Mouse (Mus musculus) MEL (cell line): ENCODE measurements around the gene Rabep1. TPM values are rescaled to one million over a fixed set of nuclear protein-coding genes. Genes with fewer than 3 reads are reported as not detected.

Experiments
- DNase-seq: peaks from one replicate; pipeline ENCODE4 v3.0.0; 2011; ENCODE audit warnings: low read depth, low spot score
- H3K27ac ChIP-seq: 2 replicates; pipeline ENCODE4 v1.5.1; 2012; ENCODE audit warnings: low read depth, mild to moderate bottlenecking, control low read depth, low read length, moderate library complexity; ENCODE audit not compliant: control insufficient read depth
- H3K27me3 ChIP-seq, 2 experiments: fragments of 150-350 bp in 1 of 2; sonication (generic) in 1 of 2; 2 replicates each; pipeline ENCODE4 v1.6.1; 2012; ENCODE audit warnings: low read length in 2 of 2, mild to moderate bottlenecking in 2 of 2, improper control_type of control experiment in 1 of 2, moderate library complexity in 1 of 2; ENCODE audit not compliant: insufficient read depth in 2 of 2, control insufficient read depth in 1 of 2
- H3K36me3 ChIP-seq, 2 experiments: 2 replicates each; pipeline ENCODE4 v1.6.1; 2012 to 2014; ENCODE audit warnings: low read length in 2 of 2, improper control_type of control experiment in 1 of 2, inconsistent platforms in 1 of 2, mild to moderate bottlenecking in 1 of 2; ENCODE audit not compliant: insufficient read depth in 2 of 2, control insufficient read depth in 1 of 2
- H3K4me1 ChIP-seq, 2 experiments: fragments of 150-350 bp in 1 of 2; sonication (generic) in 1 of 2; 2 replicates each; pipeline ENCODE4 v1.6.1; 2012; ENCODE audit warnings: low read length in 2 of 2, improper control_type of control experiment in 1 of 2, mild to moderate bottlenecking in 1 of 2; ENCODE audit not compliant: insufficient read depth in 2 of 2, control insufficient read depth in 1 of 2
- H3K4me3 ChIP-seq, 2 experiments: fragments of 150-350 bp in 1 of 2; sonication (generic) in 1 of 2; 2 replicates each; pipeline ENCODE4 v1.5.1; 2012; ENCODE audit warnings: low read depth in 2 of 2, low read length in 2 of 2, mild to moderate bottlenecking in 2 of 2, moderate library complexity in 2 of 2, control low read depth in 1 of 2, improper control_type of control experiment in 1 of 2; ENCODE audit not compliant: control insufficient read depth in 1 of 2, insufficient read depth in 1 of 2
- H3K79me2 ChIP-seq: 2 replicates; pipeline ENCODE4 v1.6.1; 2012; ENCODE audit warnings: mild to moderate bottlenecking, low read length, moderate library complexity; ENCODE audit not compliant: control insufficient read depth, poor library complexity, insufficient read depth
- H3K9ac ChIP-seq: 2 replicates; pipeline ENCODE4 v1.6.1; 2012; ENCODE audit warnings: low read depth, mild to moderate bottlenecking, control low read depth, low read length, moderate library complexity; ENCODE audit not compliant: control insufficient read depth, poor library complexity, severe bottlenecking
- H3K9me3 ChIP-seq: fragments of 150-350 bp; sonication (generic); replicated peaks from 2 replicates; pipeline ENCODE4 v1.6.1; 2012; ENCODE audit warnings: mild to moderate bottlenecking, low read length, improper control_type of control experiment, moderate library complexity; ENCODE audit not compliant: insufficient read depth
- CTCF ChIP-seq, 3 experiments: IDR thresholded peaks in 2 of 3; conservative IDR thresholded peaks in 1 of 3; 2 replicates each; pipeline ENCODE4 v1.5.1; 2011 to 2012; ENCODE audit warnings: low read length in 3 of 3, low read depth in 2 of 3, mild to moderate bottlenecking in 2 of 3, improper control_type of control experiment in 1 of 3, inconsistent platforms in 1 of 3, mixed read lengths in 1 of 3, moderate library complexity in 1 of 3; ENCODE audit not compliant: control insufficient read depth in 1 of 3, insufficient read depth in 1 of 3, poor library complexity in 1 of 3, severe bottlenecking in 1 of 3
- GABPA ChIP-seq: IDR thresholded peaks from 2 replicates; pipeline ENCODE4 v1.6.1; 2012; ENCODE audit warnings: low read depth, mild to moderate bottlenecking, inconsistent platforms, low read length, improper control_type of control experiment, moderate library complexity
- GATA1 ChIP-seq: IDR thresholded peaks from 2 replicates; pipeline ENCODE4 v1.6.1; 2011; ENCODE audit warnings: low read depth, low read length, improper control_type of control experiment
- HCFC1 ChIP-seq: IDR thresholded peaks from 2 replicates; pipeline ENCODE4 v1.6.1; 2012; ENCODE audit warnings: low read depth, mild to moderate bottlenecking, inconsistent platforms, low read length, improper control_type of control experiment, moderate library complexity
- JUND ChIP-seq: IDR thresholded peaks from 2 replicates; pipeline ENCODE4 v1.6.1; 2011; ENCODE audit warnings: low read depth, mild to moderate bottlenecking, improper control_type of control experiment, low read length
- MAZ ChIP-seq: IDR thresholded peaks from 2 replicates; pipeline ENCODE4 v1.6.1; 2012; ENCODE audit warnings: low read depth, mild to moderate bottlenecking, inconsistent platforms, low read length, improper control_type of control experiment
- MYC ChIP-seq: IDR thresholded peaks from 2 replicates; pipeline ENCODE4 v1.6.1; 2011; ENCODE audit warnings: low read depth, mild to moderate bottlenecking, low read length, improper control_type of control experiment, moderate library complexity
- NELFE ChIP-seq: IDR thresholded peaks from 2 replicates; pipeline ENCODE4 v1.6.1; 2011; ENCODE audit warnings: low read depth, low read length, improper control_type of control experiment
- POLR2AphosphoS2 ChIP-seq: IDR thresholded peaks from 2 replicates; pipeline ENCODE4 v1.6.1; 2011; ENCODE audit warnings: low read length, improper control_type of control experiment
- RAD21 ChIP-seq: IDR thresholded peaks from 2 replicates; pipeline ENCODE4 v1.6.1; 2011; ENCODE audit warnings: mild to moderate bottlenecking, low read depth, low read length, improper control_type of control experiment
- SMC3 ChIP-seq: IDR thresholded peaks from 2 replicates; pipeline ENCODE4 v1.6.1; 2011; ENCODE audit warnings: low read depth, low read length, improper control_type of control experiment
- TAL1 ChIP-seq: IDR thresholded peaks from 2 replicates; pipeline ENCODE4 v1.6.1; 2012; ENCODE audit warnings: mild to moderate bottlenecking, inconsistent platforms, low read length, moderate library complexity, mixed read lengths
- TCF12 ChIP-seq: IDR thresholded peaks from 2 replicates; pipeline ENCODE4 v1.6.1; 2014; ENCODE audit warnings: low read depth, mild to moderate bottlenecking, inconsistent platforms, low read length, improper control_type of control experiment, moderate library complexity
- USF1 ChIP-seq: IDR thresholded peaks from 2 replicates; pipeline ENCODE4 v1.6.1; 2014; ENCODE audit warnings: low read depth, mild to moderate bottlenecking, inconsistent platforms, low read length, improper control_type of control experiment, moderate library complexity
- USF2 ChIP-seq, 2 experiments: IDR thresholded peaks; 2 replicates each; pipeline ENCODE4 v1.6.1; 2011 to 2012; ENCODE audit warnings: improper control_type of control experiment in 2 of 2, low read length in 2 of 2, borderline replicate concordance in 1 of 2, inconsistent platforms in 1 of 2, low read depth in 1 of 2, mild to moderate bottlenecking in 1 of 2; ENCODE audit not compliant: insufficient read depth in 1 of 2
- polyA plus RNA-seq, 2 experiments: library from polyadenylated mRNA; stranded (reverse) in 1 of 2; unstranded in 1 of 2; fragments of >175 nt in 1 of 2; fragments of >200 nt in 1 of 2; gene quantifications; 2 replicates each; pipeline versions ENCODE4 v1.2.1 to v1.2.4; 2012; ENCODE audit warnings: low replicate concordance in 2 of 2, low read depth in 1 of 2; ENCODE audit not compliant: insufficient read length in 2 of 2, insufficient read depth in 1 of 2, missing spikeins in 1 of 2
- total RNA-seq: library from RNA; depleted of rRNA; stranded (reverse); fragments of 300-350 nt; gene quantifications from 2 replicates; pipeline ENCODE4 v1.2.3, GENCODE M21; 2012

Gene Rabep1
- total and polyA plus RNA-seq, 3 experiments, result 24.2 to 72.2 (median 34.3) TPM

DNA sequence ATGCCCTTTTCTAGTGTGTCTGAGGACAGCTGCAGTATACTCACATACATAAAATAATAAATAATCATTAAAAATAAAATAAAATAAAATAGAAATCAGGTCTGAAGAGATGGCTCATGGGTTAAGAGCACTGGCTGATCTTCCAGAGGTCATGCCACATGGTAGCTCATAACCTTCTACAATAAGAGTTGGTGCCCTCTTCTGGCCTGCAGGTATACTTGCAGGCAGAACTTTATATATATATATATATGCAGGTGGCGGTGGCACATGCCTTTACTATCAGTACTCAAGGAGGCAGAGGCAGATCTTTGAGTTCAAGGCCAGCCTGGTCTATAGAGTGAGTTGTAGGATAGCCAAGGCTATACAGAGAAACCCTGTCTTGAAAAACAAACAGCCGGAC lies 18.4 kb upstream of the Rabep1 start:
- Histone ChIP-seq H3K4me1 (0 out of 4 replicates have a peak, but pooled peaks cover 0 to 3% of the 10 kb centered on the region in 2 experiments), H3K79me2 (no peaks in the 10 kb centered on the region), H3K36me3 (no peaks in the 10 kb centered on the region), H3K9me3 (no peaks in the 10 kb centered on the region), H3K9ac (no peak overlapping the region), H3K27me3 (peaks cover 13 to 15% of the 10 kb centered on the region in 2 experiments), H3K4me3 (no peak overlapping the region), H3K27ac (no peak overlapping the region)
- TF ChIP-seq TCF12 (no peak), USF1 (no peak), MYC (peak; percentile 81), USF2 (IDR thresholded peaks at IDR 0.05; ENCODE audit: borderline replicate concordance in 1 of 2, insufficient read depth in 1 of 2, low read depth in 1 of 2, low read length in 2 of 2) (no peak), SMC3 (peak; percentile 39; the same call in 1 of the 2 replicates), RAD21 (peak; percentile 18), HCFC1 (no peak), TAL1 (no peak), NELFE (no peak), CTCF (IDR thresholded peaks at IDR 0.05 in 2 of 3, conservative IDR thresholded peaks at IDR 0.05 in 1 of 3; ENCODE audit: control insufficient read depth in 1 of 3, insufficient read depth in 1 of 3, low read depth in 2 of 3, low read length in 3 of 3, poor library complexity in 1 of 3, severe bottlenecking in 1 of 3) (peak; percentile 8 to 40 (median 15); a peak in 2 of 6 replicates), GATA1 (no peak)
- peak; percentile 68 for DNase-seq

DNA sequence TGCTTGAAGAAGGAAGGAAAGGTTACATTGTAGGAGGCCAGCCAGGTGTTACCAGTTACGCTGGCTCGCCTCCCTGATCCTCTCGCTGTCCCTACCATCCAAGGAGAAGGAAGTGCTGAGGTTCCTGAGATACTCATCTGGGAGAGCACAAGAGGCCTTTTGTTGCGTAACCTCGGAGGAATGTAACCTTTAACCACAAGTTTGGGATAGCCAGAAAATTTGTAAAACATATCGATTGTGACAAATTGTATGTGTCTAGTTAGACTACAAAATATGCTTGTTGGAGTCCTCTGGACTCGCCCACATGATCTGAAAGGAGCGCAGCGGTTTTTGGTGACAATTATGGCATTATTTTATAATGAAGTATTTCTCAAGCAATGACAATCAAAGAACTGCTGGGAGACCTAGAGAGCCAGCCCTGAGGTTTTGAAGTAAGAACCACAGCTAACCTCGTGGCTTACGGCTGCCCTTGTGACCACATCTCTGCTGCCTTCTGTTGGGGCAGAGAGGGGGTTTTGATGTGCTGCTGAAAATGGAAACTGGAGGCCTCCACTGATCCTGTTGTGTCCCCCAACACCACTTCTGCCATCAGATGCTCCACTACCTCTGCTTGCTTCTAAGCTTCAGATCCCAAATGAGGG lies 15.5 kb upstream of the Rabep1 start:
- no peak for TF ChIP-seq POLR2AphosphoS2
- Histone ChIP-seq H3K4me1 (no peaks in the 10 kb centered on the region), H3K27ac (no peak overlapping the region), H3K9ac (no peak overlapping the region), H3K79me2 (no peaks in the 10 kb centered on the region), H3K4me3 (no peak overlapping the region), H3K9me3 (no peaks in the 10 kb centered on the region), H3K27me3 (peaks cover 5 to 6% of the 10 kb centered on the region in 2 experiments), H3K36me3 (no peaks in the 10 kb centered on the region)
- no peak for DNase-seq

GRCm38 (mm10) chr11:70831201-70831600 lies 13.4 kb upstream of the Rabep1 start:
- peaks cover 0 to 8% of the 10 kb centered on the region in 2 experiments; a peak in 3 of 4 replicates for H3K27me3 ChIP-seq
- H3K4me3 ChIP-seq, result no peak overlapping the region
- H3K4me1 ChIP-seq, result no peaks in the 10 kb centered on the region
- no peaks in the 10 kb centered on the region for H3K36me3 ChIP-seq
- H3K9me3 ChIP-seq, result no peaks in the 10 kb centered on the region
- TF ChIP-seq TAL1 (no peak), JUND (no peak), GABPA (no peak), HCFC1 (no peak), MAZ (no peak)
- no peaks in the 10 kb centered on the region for H3K79me2 ChIP-seq
- H3K27ac ChIP-seq, result no peak overlapping the region
- no peak overlapping the region for H3K9ac ChIP-seq
- peak; percentile 26 for DNase-seq
